ENCODE assay signal across 22 mouse cellular contexts in the genomic region with DNA sequence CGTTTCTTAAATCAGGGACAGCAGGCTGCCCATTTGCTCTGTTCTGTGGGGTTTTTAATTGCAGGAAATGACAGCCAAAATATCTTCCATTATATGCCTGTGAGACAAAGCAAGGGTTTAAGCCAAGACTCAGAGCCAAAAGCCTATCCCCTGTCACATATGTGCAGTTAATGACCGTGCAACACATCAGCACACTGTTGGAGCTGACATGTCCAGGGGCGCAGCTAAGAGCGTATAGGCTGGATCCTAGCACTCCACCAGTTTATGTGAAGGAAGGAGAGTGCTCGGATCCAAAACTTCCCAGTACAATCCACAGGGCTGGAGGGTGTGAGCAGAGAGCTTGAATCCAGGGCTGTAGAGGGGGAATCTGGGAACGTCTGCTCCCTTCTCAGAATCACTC. TPM values are rescaled to one million over a fixed set of nuclear protein-coding genes. Genes with fewer than 3 reads are reported as not detected.
DNase-seq lines count a peak whose midpoint lies in the region; ATAC-seq and TF ChIP-seq lines count a peak whose summit lies in the region.
"Had no signal": no experiment of that assay in that cellular context is flagged by ENCODE, and none has a peak within 500 bp of the region (broad histone marks: within the 10 kb centered on the region; RNA-seq: fewer than 3 reads in every experiment).

No protein-coding gene starts in this region.

- no peak overlapping the region for H3K4me3 ChIP-seq in hindbrain, embryonic 15.5 days
- H3K4me3 ChIP-seq in hindbrain, embryonic 11.5 days (ENCODE audit: low read depth, low read length) = no peak overlapping the region
- H3K4me3 ChIP-seq in lung, embryonic 14.5 days (ENCODE audit: low read depth, low read length) = no peak overlapping the region
- no peak overlapping the region for H3K4me3 ChIP-seq in embryonic facial prominence, embryonic 15.5 days (replicated peaks)
- no peak overlapping the region for H3K4me3 ChIP-seq in neural tube, embryonic 15.5 days (replicated peaks)
- H3K4me3 ChIP-seq: heart, embryonic 13.5 days; liver, embryonic 15.5 days; lung, embryonic 15.5 days had no signal

- no peaks in the 10 kb centered on the region for H3K36me3 ChIP-seq in hindbrain, embryonic 15.5 days
- H3K36me3 ChIP-seq in hindbrain, embryonic 11.5 days (ENCODE audit: control insufficient read depth, insufficient read depth, low read length) = no peaks in the 10 kb centered on the region
- H3K36me3 ChIP-seq in lung, embryonic 14.5 days (ENCODE audit: insufficient read depth) = no peaks in the 10 kb centered on the region
- H3K36me3 ChIP-seq in embryonic facial prominence, embryonic 15.5 days = no peaks in the 10 kb centered on the region
- no peaks in the 10 kb centered on the region for H3K36me3 ChIP-seq in neural tube, embryonic 15.5 days
- H3K36me3 ChIP-seq: heart, embryonic 13.5 days; liver, embryonic 15.5 days; lung, embryonic 15.5 days had no signal

- WGBS in hindbrain, embryonic 15.5 days = 71% methylated on average over 6 of the region's 6 CpGs
- 80% methylated on average over 6 of the region's 6 CpGs for WGBS in hindbrain, embryonic 11.5 days
- 47% methylated on average over 6 of the region's 6 CpGs for WGBS in lung, embryonic 14.5 days
- 63% methylated on average over 6 of the region's 6 CpGs for WGBS in embryonic facial prominence, embryonic 15.5 days
- 60% methylated on average over 6 of the region's 6 CpGs for WGBS in neural tube, embryonic 15.5 days

- TF ChIP-seq CTCF in lung, embryonic 14.5 days (IDR thresholded peaks at IDR 0.05; ENCODE audit: low read depth) = no peak

- H3K9ac ChIP-seq in hindbrain, embryonic 15.5 days = no peak overlapping the region
- H3K9ac ChIP-seq in hindbrain, embryonic 11.5 days (ENCODE audit: low read depth, low read length) = no peak overlapping the region
- no peak overlapping the region for H3K9ac ChIP-seq in lung, embryonic 14.5 days
- H3K9ac ChIP-seq in embryonic facial prominence, embryonic 15.5 days = no peak overlapping the region
- no peak overlapping the region for H3K9ac ChIP-seq in neural tube, embryonic 15.5 days (replicated peaks)
- H3K9ac ChIP-seq: heart, embryonic 13.5 days; liver, embryonic 15.5 days; lung, embryonic 15.5 days had no signal

- no peaks in the 10 kb centered on the region for H3K9me3 ChIP-seq in hindbrain, embryonic 15.5 days
- H3K9me3 ChIP-seq in hindbrain, embryonic 11.5 days (ENCODE audit: control insufficient read depth, low read length) = no peaks in the 10 kb centered on the region
- no peaks in the 10 kb centered on the region for H3K9me3 ChIP-seq in lung, embryonic 14.5 days (ENCODE audit: low read depth, low read length)
- H3K9me3 ChIP-seq in embryonic facial prominence, embryonic 15.5 days (replicated peaks) = no peaks in the 10 kb centered on the region
- H3K9me3 ChIP-seq in neural tube, embryonic 15.5 days (replicated peaks) = no peaks in the 10 kb centered on the region
- H3K9me3 ChIP-seq: heart, embryonic 13.5 days; liver, embryonic 15.5 days; lung, embryonic 15.5 days had no signal

- no peak overlapping the region for H3K4me2 ChIP-seq in hindbrain, embryonic 15.5 days
- H3K4me2 ChIP-seq in hindbrain, embryonic 11.5 days (replicated peaks; ENCODE audit: low read depth, low read length) = no peak overlapping the region
- H3K4me2 ChIP-seq in lung, embryonic 14.5 days = no peak overlapping the region
- H3K4me2 ChIP-seq in embryonic facial prominence, embryonic 15.5 days (replicated peaks) = no peak overlapping the region
- H3K4me2 ChIP-seq in neural tube, embryonic 15.5 days = no peak overlapping the region
- H3K4me2 ChIP-seq: heart, embryonic 13.5 days; liver, embryonic 15.5 days; lung, embryonic 15.5 days had no signal

- DNase-seq in hindbrain, embryonic 11.5 days (ENCODE audit: low spot score) = no peak
- DNase-seq in lung, embryonic 14.5 days = peak; percentile 43
- no peak for DNase-seq in lung, postnatal 10 days
- DNase-seq in right cerebral cortex, postnatal 36 days (ENCODE audit: low spot score in 2 of 2) = no peak
- DNase-seq: adrenal gland, postnatal 14 days; cerebellum, adult 18-20 months; heart, postnatal 10 days; kidney, adult 11 months; kidney, postnatal 14 days; midbrain, embryonic 14.5 days; thymus, adult 2 months; thymus, postnatal 4 days had no signal

- ATAC-seq in hindbrain, embryonic 15.5 days (ENCODE audit: low FRiP score, low read depth) = peak; percentile 48; the same call in 1 of the 2 replicates
- no peak for ATAC-seq in hindbrain, embryonic 11.5 days (ENCODE audit: low FRiP score)
- no peak for ATAC-seq in lung, embryonic 14.5 days (ENCODE audit: insufficient read depth)
- ATAC-seq in embryonic facial prominence, embryonic 15.5 days (ENCODE audit: insufficient number of reproducible peaks, low FRiP score, low TSS enrichment, low read depth) = no peak
- ATAC-seq in neural tube, embryonic 15.5 days (ENCODE audit: low FRiP score) = peak; percentile 30; the same call in 1 of the 2 replicates
- ATAC-seq: CD4-positive, CD25-positive, alpha-beta regulatory T cell, adult 4 months; forebrain, embryonic 16.5 days; inflammation-experienced regulatory T-cells, adult 6 months had no signal

- 0 out of 2 replicates have a peak, but pooled peaks cover 29% of the 10 kb centered on the region for H3K4me1 ChIP-seq in hindbrain, embryonic 15.5 days (replicated peaks)
- no peaks in the 10 kb centered on the region for H3K4me1 ChIP-seq in hindbrain, embryonic 11.5 days (replicated peaks; ENCODE audit: control insufficient read depth, insufficient read depth, low read length)
- peaks cover 21% of the 10 kb centered on the region for H3K4me1 ChIP-seq in lung, embryonic 14.5 days (ENCODE audit: insufficient read depth)
- peaks cover 17% of the 10 kb centered on the region; the same call in 1 of the 2 replicates for H3K4me1 ChIP-seq in embryonic facial prominence, embryonic 15.5 days
- peaks cover 44% of the 10 kb centered on the region for H3K4me1 ChIP-seq in neural tube, embryonic 15.5 days
- H3K4me1 ChIP-seq: liver, embryonic 15.5 days had no signal

- no peak overlapping the region for H3K27ac ChIP-seq in hindbrain, embryonic 15.5 days (replicated peaks)
- H3K27ac ChIP-seq in hindbrain, embryonic 11.5 days (ENCODE audit: low read depth, low read length) = no peak overlapping the region
- no peak overlapping the region for H3K27ac ChIP-seq in lung, embryonic 14.5 days (ENCODE audit: low read depth)
- H3K27ac ChIP-seq in embryonic facial prominence, embryonic 15.5 days (replicated peaks) = peak overlapping the region; percentile 58; the same call in 1 of the 2 replicates
- 0 out of 2 replicates have a peak overlapping the region, but pooled peaks have one; percentile 56 for H3K27ac ChIP-seq in neural tube, embryonic 15.5 days (replicated peaks)
- H3K27ac ChIP-seq: heart, embryonic 13.5 days; liver, embryonic 15.5 days; lung, embryonic 15.5 days; macrophage had no signal

- H3K27me3 ChIP-seq in hindbrain, embryonic 15.5 days = no peaks in the 10 kb centered on the region
- H3K27me3 ChIP-seq in hindbrain, embryonic 11.5 days (ENCODE audit: control insufficient read depth, insufficient read depth, low read length) = no peaks in the 10 kb centered on the region
- H3K27me3 ChIP-seq in lung, embryonic 14.5 days (ENCODE audit: insufficient read depth, low read length) = no peaks in the 10 kb centered on the region
- no peaks in the 10 kb centered on the region for H3K27me3 ChIP-seq in embryonic facial prominence, embryonic 15.5 days
- H3K27me3 ChIP-seq in neural tube, embryonic 15.5 days (replicated peaks) = no peaks in the 10 kb centered on the region
- H3K27me3 ChIP-seq: liver, embryonic 15.5 days; lung, embryonic 15.5 days had no signal

RNA-seq across cellular contexts. Expression of gene Pik3r4, which starts 57.9 kb away (rescaled TPM):
- polyA plus RNA-seq in hindbrain, embryonic 15.5 days (2015; fragmentation: Nextera tagmentation; extraction: Ambion mirVana) = 16.3 and 18.0 TPM in 2 replicates
- 23.0 and 26.8 TPM in 2 replicates for polyA plus RNA-seq in hindbrain, embryonic 11.5 days (2014; fragmentation: Nextera tagmentation; extraction: Ambion mirVana)
- 24.5 and 25.1 TPM in 2 replicates for polyA plus RNA-seq in lung, embryonic 14.5 days (2014; fragmentation: Nextera tagmentation; extraction: Ambion mirVana)
- 22.5 and 24.3 TPM in 2 replicates for polyA plus RNA-seq in embryonic facial prominence, embryonic 15.5 days (2015; fragmentation: Nextera tagmentation; extraction: Ambion mirVana)
- polyA plus RNA-seq in neural tube, embryonic 15.5 days (2015; fragmentation: Nextera tagmentation; extraction: Ambion mirVana) = 15.8 and 16.5 TPM in 2 replicates

Comparison
In these comparisons a context has a peak if more than half of its experiments do, and no peak if none do; other contexts are left out.
1. ATAC-seq: peak in hindbrain, embryonic 15.5 days (single experiment) and neural tube, embryonic 15.5 days (single experiment); none in hindbrain, embryonic 11.5 days (single experiment), lung, embryonic 14.5 days (single experiment) and embryonic facial prominence, embryonic 15.5 days (single experiment).
2. H3K27ac ChIP-seq: peak in embryonic facial prominence, embryonic 15.5 days (single experiment) and neural tube, embryonic 15.5 days (single experiment); none in hindbrain, embryonic 15.5 days (single experiment), hindbrain, embryonic 11.5 days (single experiment) and lung, embryonic 14.5 days (single experiment).